Mouse (Mus musculus) adrenal gland, postnatal 10 days (tissue): ENCODE results near the gene Zrsr1. TPM values are rescaled to one million over a fixed set of nuclear protein-coding genes. Genes with fewer than 3 reads are reported as not detected.

Experiments used
- DNase-seq: peaks from one replicate; pipeline ENCODE4 v3.0.0; 2021; ENCODE audit warnings: mixed read lengths
- total RNA-seq, 2 experiments: library from RNA; stranded (reverse); gene quantifications; 2 replicates each; pipeline ENCODE4 v1.2.3; 2021

Gene Zrsr1
- total RNA-seq, 2 experiments from 2014 or later: 15.3 to 18.9 TPM

DNA sequence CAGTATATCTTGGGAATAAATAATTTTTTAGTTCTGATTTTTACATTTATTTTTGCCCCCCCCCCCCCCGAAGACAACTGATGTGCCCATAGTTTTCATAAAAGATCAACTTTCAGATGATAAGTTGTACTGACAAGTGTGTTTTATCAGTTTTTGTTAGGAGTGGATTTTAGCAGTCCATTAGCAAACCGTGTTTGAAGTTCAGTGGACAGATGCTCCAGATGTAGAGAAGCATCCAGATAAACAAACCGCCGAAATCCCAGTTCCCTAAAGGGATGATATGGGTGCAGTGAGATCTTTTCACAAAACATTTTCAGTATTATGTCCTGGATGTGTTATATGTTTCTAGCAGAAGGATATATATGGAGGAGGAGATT lies 37.0 kb downstream of the Zrsr1 start:
- no peak for DNase-seq

- no peak for DNase-seq
Observed at GRCm38 (mm10) chr11:23013096-23013495, 41.3 kb downstream of the Zrsr1 start.

DNA sequence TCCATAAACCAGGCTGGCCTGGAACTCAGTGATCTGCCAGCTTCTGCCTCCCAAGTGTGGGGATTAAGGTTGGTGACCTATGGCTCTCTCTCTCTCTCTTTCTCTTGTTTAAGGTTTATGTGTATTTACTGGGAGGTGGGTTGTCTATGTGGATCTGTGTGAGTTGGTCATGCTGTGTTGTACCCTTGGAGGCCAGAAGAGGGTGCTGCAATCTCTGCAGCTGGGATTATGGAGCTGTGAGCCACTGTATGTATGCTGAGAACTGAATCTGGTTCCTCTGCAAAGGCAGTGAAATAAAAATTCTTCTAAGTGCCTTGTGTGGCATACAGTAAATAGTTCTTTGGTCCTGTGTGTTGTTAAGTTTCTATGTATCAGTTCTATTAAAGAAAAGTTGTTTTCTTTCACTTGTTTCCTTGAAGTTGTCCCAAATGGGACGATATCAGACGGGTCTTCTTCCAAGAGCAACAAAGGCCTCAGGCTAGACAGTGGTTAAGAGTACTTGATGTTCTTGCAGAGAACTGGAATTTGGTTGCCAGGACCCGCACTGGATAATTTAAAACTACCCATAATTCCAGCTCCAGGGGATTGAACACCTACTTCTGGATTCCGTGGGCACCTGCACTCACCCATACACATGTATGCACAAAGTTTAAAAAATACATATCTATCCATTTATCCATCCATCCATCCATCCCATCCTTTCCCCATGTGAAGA lies 41.9 kb downstream of the Zrsr1 start:
- no peak for DNase-seq

DNA sequence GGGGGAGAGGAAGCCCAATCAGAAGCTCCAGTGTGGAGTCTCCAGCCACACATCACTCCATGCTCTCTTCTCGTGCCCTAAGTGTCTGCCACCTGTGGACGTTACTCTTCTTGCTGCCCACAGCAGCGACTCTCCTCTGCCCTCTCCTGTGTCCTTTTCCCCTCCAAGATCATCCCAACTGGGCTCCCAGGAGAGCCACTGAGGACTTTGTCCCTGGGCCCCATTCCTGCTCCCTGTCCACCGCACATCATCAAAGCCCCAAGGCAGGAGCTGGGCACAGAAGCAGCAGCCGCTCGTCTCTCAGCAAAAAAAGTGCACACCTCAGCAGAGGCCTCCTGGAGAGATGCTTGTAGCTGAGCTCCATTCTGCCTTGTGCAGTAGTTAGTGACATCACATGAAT lies 43.2 kb downstream of the Zrsr1 start:
- no peak for DNase-seq

- DNase-seq: no peak
Observed at GRCm38 (mm10) chr11:23017943-23018342, 46.1 kb downstream of the Zrsr1 start.

- DNase-seq: peak; percentile 37
Observed at GRCm38 (mm10) chr11:23020116-23020770, 48.4 kb downstream of the Zrsr1 start.

- peak; percentile 7 for DNase-seq
Observed at GRCm38 (mm10) chr11:23020841-23021240, 49.0 kb downstream of the Zrsr1 start.

DNA sequence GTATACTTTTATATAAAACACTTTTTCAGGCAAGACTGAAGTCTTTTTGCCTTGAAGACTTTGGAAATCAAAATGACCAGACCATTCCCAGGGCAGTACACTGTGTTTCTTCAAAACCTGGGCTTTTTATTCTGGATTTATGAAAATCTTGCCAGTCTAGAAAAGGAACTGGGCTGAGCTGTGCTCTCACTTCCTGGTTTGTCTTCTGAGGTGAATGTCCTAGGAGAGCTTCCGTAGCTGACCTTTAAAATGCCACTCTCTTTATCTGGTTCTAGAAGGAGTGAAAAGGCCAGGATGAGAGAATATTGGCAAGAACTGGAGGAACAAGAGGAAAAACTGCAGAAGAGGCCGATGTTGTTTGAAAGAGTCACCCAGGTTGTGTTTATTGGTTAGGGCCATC lies 51.4 kb downstream of the Zrsr1 start:
- no peak for DNase-seq

- DNase-seq: no peak
Observed at GRCm38 (mm10) chr11:23024169-23024568, 52.4 kb downstream of the Zrsr1 start.

Other genes starting within 250 kb of the Zrsr1 start
- 10 to 100 TPM; 30.1 to 36.3 TPM for gene B3gnt2, start 111.0 kb upstream of the Zrsr1 start, total RNA-seq
- gene Gm28048, start 10.1 kb downstream of the Zrsr1 start, total RNA-seq: 10 to 100 TPM; 27.1 to 33.0 TPM
- gene Commd1, start 10.4 kb downstream of the Zrsr1 start, total RNA-seq: 100 to 1,000 TPM; 128 to 134 TPM
- gene Cct4, start 18.5 kb downstream of the Zrsr1 start, total RNA-seq: 100 to 1,000 TPM; 175 to 185 TPM
- gene Fam161a, start 35.5 kb downstream of the Zrsr1 start, total RNA-seq: 10 to 100 TPM; 16.2 to 28.9 TPM